Mouse (Mus musculus) forebrain, embryonic 14.5 days (tissue): Measurements from ENCODE around the gene Ptprd. TPM values are rescaled to one million over a fixed set of nuclear protein-coding genes. Genes with fewer than 3 reads are reported as not detected.

Experiments used
- ATAC-seq: fragments of 200-750 bp; cut with Nextera tagmentation; 2 replicates; pipeline ENCODE4 v1.8.0; 2017; ENCODE audit warnings: mild to moderate bottlenecking, moderate library complexity
- DNase-seq: peaks from one replicate; pipeline ENCODE4 v3.0.0-alpha.2; 2015; ENCODE audit warnings: low spot score
- H3K27ac ChIP-seq: fragments of 300-500 bp; sonication (generic); 2 replicates; pipeline ENCODE4 v1.5.1; 2014; ENCODE audit warnings: low read depth, mild to moderate bottlenecking, control low read depth, low read length, moderate library complexity
- H3K27me3 ChIP-seq: fragments of 300-500 bp; sonication (generic); replicated peaks from 2 replicates; pipeline ENCODE4 v1.6.1; 2014; ENCODE audit warnings: low read length, control low read depth, mixed read lengths; ENCODE audit not compliant: control insufficient read depth, insufficient read depth
- H3K36me3 ChIP-seq: fragments of 300-500 bp; sonication (generic); 2 replicates; pipeline ENCODE4 v1.6.1; 2014; ENCODE audit warnings: low read length, control low read depth; ENCODE audit not compliant: control insufficient read depth, insufficient read depth
- H3K4me1 ChIP-seq: fragments of 300-500 bp; sonication (generic); 2 replicates; pipeline ENCODE4 v1.6.1; 2014; ENCODE audit warnings: antibody characterized with exemption, low read length, control low read depth; ENCODE audit not compliant: control insufficient read depth, insufficient read depth
- H3K4me2 ChIP-seq: fragments of 300-500 bp; sonication (generic); 2 replicates; pipeline ENCODE4 v1.6.1; 2014; ENCODE audit warnings: mild to moderate bottlenecking, control low read depth, low read length
- H3K4me3 ChIP-seq: fragments of 300-500 bp; sonication (generic); 2 replicates; pipeline ENCODE4 v1.5.1; 2014; ENCODE audit warnings: low read depth, low read length, control low read depth
- H3K9ac ChIP-seq: fragments of 300-500 bp; sonication (generic); 2 replicates; pipeline ENCODE4 v1.6.1; 2014; ENCODE audit warnings: mild to moderate bottlenecking, low read length, control low read depth, moderate library complexity
- H3K9me3 ChIP-seq: fragments of 300-500 bp; sonication (generic); replicated peaks from 2 replicates; pipeline ENCODE4 v1.6.1; 2016; ENCODE audit warnings: low read length, control low read depth, mixed read lengths; ENCODE audit not compliant: control insufficient read depth
- WGBS: fragments of 180-500 bp; shearing (Covaris S2); extraction: QIAGEN DNeasy Blood & Tissue Kit; methylation state at CpG from one replicate; pipeline ENCODE4 v1.1.7; 2014; 5-methylcytosine and 5-hydroxymethylcytosine counted together
- polyA plus RNA-seq: library from polyadenylated mRNA; unstranded; fragments of >200 nt; fragmentation: Nextera tagmentation; extraction: Ambion mirVana; gene quantifications from 2 replicates; pipeline ENCODE4 v1.2.1, GENCODE M21; 2014

Ptprd gene
- polyA plus RNA-seq, 1 experiment from 2014 or later, result 43.3 TPM

- Histone ChIP-seq H3K9ac (no peak overlapping the region), H3K27me3 (no peaks in the 10 kb centered on the region), H3K4me2 (no peak overlapping the region), H3K36me3 (no peaks in the 10 kb centered on the region), H3K4me3 (no peak overlapping the region), H3K27ac (no peak overlapping the region), H3K9me3 (no peaks in the 10 kb centered on the region), H3K4me1 (no peaks in the 10 kb centered on the region)
- WGBS, result 86% methylated on average over 3 of the region's 3 CpGs
- no peak for ATAC-seq
- DNase-seq, result no peak
Observed at GRCm38 (mm10) chr4:75974728-75975127, 2237.0 kb downstream of the Ptprd start.

- Histone ChIP-seq H3K27me3 (no peaks in the 10 kb centered on the region), H3K9ac (no peak overlapping the region), H3K4me1 (no peaks in the 10 kb centered on the region), H3K4me3 (no peak overlapping the region), H3K4me2 (no peak overlapping the region), H3K27ac (no peak overlapping the region), H3K9me3 (no peaks in the 10 kb centered on the region), H3K36me3 (no peaks in the 10 kb centered on the region)
- peak; percentile 92 for ATAC-seq
- 38% methylated on average over 1 of the region's 1 CpGs for WGBS
- peak; percentile 70 for DNase-seq
Observed at GRCm38 (mm10) chr4:75973322-75973721, 2238.4 kb downstream of the Ptprd start.

DNA sequence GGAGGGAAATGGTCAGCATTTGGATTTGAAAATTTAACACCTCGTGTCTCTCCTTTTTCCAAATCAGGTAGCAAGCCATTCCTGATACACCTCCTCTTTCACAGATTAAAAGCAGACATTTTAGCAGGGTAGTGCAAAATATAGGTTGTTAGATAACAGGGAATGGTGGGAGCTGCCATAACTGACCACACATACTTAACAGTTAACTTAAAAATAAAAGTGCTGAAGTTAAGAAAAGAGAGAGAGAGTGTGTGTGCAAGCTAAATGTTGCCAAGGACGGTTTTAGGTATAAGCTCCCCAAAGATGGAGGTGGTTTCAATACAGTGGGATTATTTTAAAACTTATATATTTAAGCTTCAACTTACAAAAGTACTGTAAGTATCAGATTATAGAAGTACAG is 2241.8 kb downstream of the Ptprd start:
- DNase-seq, result no peak
- Histone ChIP-seq H3K27ac (no peak overlapping the region), H3K4me3 (no peak overlapping the region), H3K9ac (no peak overlapping the region), H3K4me2 (no peak overlapping the region), H3K27me3 (no peaks in the 10 kb centered on the region), H3K9me3 (no peaks in the 10 kb centered on the region), H3K4me1 (no peaks in the 10 kb centered on the region), H3K36me3 (no peaks in the 10 kb centered on the region)
- ATAC-seq, result no peak
- WGBS, result 90% methylated on average over 2 of the region's 2 CpGs

DNA sequence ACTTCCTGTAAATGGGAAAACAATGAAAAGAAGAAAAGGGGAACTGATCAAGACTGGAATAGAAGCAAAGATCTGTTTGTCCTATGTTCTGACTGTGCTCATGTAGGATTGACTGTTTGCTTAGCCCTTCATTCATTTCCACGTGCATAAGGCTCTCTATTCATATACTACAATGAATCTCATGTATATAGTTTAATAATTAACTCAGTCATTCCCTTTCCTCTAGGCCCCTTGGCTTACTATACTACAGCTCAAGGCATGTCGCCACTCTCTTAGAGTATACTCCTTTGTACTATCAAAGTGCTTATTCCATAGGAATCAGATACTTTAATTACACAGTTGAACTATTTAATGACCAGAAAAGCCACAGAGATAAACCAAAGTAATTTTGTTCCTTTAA is 2243.1 kb downstream of the Ptprd start:
- Histone ChIP-seq H3K4me1 (no peaks in the 10 kb centered on the region), H3K36me3 (no peaks in the 10 kb centered on the region), H3K27me3 (no peaks in the 10 kb centered on the region), H3K9me3 (no peaks in the 10 kb centered on the region), H3K4me2 (no peak overlapping the region), H3K27ac (no peak overlapping the region), H3K4me3 (no peak overlapping the region), H3K9ac (no peak overlapping the region)
- ATAC-seq (no peak), DNase-seq (no peak)
- 71% methylated on average over 2 of the region's 2 CpGs for WGBS

GRCm38 (mm10) chr4:75965810-75966209 is 2246.0 kb downstream of the Ptprd start:
- Histone ChIP-seq H3K9ac (no peak overlapping the region), H3K4me1 (no peaks in the 10 kb centered on the region), H3K36me3 (no peaks in the 10 kb centered on the region), H3K27me3 (no peaks in the 10 kb centered on the region), H3K27ac (no peak overlapping the region), H3K4me3 (no peak overlapping the region), H3K4me2 (no peak overlapping the region), H3K9me3 (no peaks in the 10 kb centered on the region)
- 85% methylated on average over 3 of the region's 3 CpGs for WGBS
- ATAC-seq (no peak), DNase-seq (no peak)

- Histone ChIP-seq H3K36me3 (no peaks in the 10 kb centered on the region), H3K27me3 (no peaks in the 10 kb centered on the region), H3K27ac (no peak overlapping the region), H3K9ac (no peak overlapping the region), H3K4me1 (no peaks in the 10 kb centered on the region), H3K4me2 (no peak overlapping the region), H3K4me3 (no peak overlapping the region), H3K9me3 (no peaks in the 10 kb centered on the region)
- WGBS, result 95% methylated on average over 2 of the region's 2 CpGs
- DNase-seq, result no peak
- no peak for ATAC-seq
Observed at GRCm38 (mm10) chr4:75962916-75963315, 2248.8 kb downstream of the Ptprd start.

DNA sequence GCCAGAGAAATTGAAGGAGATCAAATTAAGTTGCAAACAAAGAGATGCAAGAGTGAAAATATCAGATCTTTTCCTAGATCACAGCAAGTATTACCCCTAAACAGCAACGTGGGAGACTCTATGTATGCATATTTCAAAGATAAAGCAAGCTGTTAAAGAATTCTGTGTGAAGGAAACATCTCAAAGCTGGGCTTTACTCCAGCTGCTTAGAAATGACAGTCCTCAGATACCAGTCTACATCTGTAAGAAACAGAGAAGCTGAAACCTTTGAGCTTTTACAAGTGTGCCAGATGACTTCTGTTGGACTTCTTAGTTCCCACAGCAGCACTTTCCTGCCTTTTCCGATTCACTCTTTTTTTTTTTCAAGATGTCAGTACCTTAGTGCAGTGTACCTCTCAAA is 2249.9 kb downstream of the Ptprd start:
- H3K4me2 ChIP-seq, result no peak overlapping the region
- H3K4me3 ChIP-seq, result no peak overlapping the region
- DNase-seq, result no peak
- no peaks in the 10 kb centered on the region for H3K36me3 ChIP-seq
- no peak overlapping the region for H3K9ac ChIP-seq
- no peak overlapping the region for H3K27ac ChIP-seq
- H3K27me3 ChIP-seq, result no peaks in the 10 kb centered on the region
- ATAC-seq, result no peak
- no peaks in the 10 kb centered on the region for H3K4me1 ChIP-seq
- H3K9me3 ChIP-seq, result no peaks in the 10 kb centered on the region
- 82% methylated on average over 2 of the region's 2 CpGs for WGBS

DNA sequence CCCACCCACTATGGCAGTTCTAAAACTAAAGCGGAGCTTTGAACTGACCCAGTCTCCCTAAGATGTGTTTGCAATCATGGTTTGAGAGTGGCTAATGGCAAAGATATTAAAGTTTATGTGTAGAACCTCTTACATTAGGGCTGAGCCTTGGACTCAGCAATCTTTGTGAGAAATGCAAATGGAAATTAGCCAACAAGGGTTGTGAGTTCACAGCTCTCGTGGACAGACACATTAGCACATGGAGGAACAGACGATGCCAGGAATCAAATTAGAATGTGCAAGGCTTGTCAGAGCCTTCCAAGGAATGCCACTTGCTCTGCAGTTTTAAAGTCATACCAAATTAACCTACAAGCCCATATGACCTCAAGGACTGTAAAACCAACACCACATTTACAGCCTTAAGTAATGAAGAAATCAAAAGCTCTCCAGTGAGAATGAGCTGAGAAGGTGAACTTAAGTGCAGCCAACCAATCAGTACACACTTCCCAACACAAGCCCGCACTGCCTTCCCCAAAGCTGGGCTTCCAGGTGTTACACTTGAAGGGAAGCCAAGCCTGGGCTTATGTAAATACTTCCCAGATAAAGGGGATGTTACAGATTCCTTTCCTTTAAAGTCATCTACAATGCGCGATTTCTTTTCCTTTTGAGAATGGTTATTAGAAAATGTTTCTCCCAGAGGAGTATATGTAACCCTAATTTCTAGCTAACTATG is 2258.3 kb downstream of the Ptprd start:
- Histone ChIP-seq H3K4me2 (no peak overlapping the region), H3K9me3 (no peaks in the 10 kb centered on the region), H3K27ac (no peak overlapping the region), H3K4me3 (no peak overlapping the region), H3K36me3 (0 out of 2 replicates have a peak, but pooled peaks cover 8% of the 10 kb centered on the region), H3K4me1 (no peaks in the 10 kb centered on the region), H3K27me3 (no peaks in the 10 kb centered on the region), H3K9ac (no peak overlapping the region)
- WGBS, result 79% methylated on average over 6 of the region's 6 CpGs
- ATAC-seq (no peak), DNase-seq (no peak)

DNA sequence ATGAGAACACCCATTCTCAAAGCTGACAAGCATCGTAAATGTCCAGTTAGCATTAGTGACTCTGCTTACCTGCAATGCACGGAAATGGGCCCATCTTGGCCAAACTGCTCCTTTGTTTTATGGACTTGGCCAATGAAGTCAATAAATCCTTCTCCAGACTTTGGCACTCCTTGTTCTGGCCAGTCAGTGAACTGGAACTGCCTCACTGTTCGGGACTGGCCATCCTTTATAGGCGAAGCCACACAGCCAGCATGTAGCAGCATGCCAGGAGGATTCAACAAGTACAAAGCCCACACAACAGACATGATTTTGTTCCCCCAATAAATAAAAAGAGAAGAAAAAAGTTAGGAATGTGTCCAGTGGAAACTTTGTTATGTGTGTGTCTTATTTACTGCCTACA is 2261.2 kb downstream of the Ptprd start:
- H3K27ac ChIP-seq, result no peak overlapping the region
- no peak overlapping the region for H3K4me3 ChIP-seq
- 0 out of 2 replicates have a peak, but pooled peaks cover 8% of the 10 kb centered on the region for H3K36me3 ChIP-seq
- no peak for DNase-seq
- H3K27me3 ChIP-seq, result no peaks in the 10 kb centered on the region
- no peak overlapping the region for H3K9ac ChIP-seq
- no peak for ATAC-seq
- H3K4me1 ChIP-seq, result no peaks in the 10 kb centered on the region
- no peak overlapping the region for H3K4me2 ChIP-seq
- 89% methylated on average over 4 of the region's 4 CpGs for WGBS
- no peaks in the 10 kb centered on the region for H3K9me3 ChIP-seq
